Mouse (Mus musculus) hindbrain, embryonic 14.5 days (tissue): Measurements from ENCODE around the gene Opcml. TPM values are rescaled to one million over a fixed set of nuclear protein-coding genes. Genes with fewer than 3 reads are reported as not detected.

Experiments
- ATAC-seq: fragments of 200-750 bp; cut with Nextera tagmentation; 2 replicates; pipeline ENCODE4 v1.8.0; 2017; ENCODE audit warnings: moderate number of reproducible peaks, mild to moderate bottlenecking, moderate TSS enrichment, moderate library complexity; ENCODE audit not compliant: low FRiP score
- DNase-seq: peaks from one replicate; pipeline ENCODE4 v3.0.0-alpha.2; 2015; ENCODE audit warnings: low spot score
- H3K27ac ChIP-seq: fragments of 300-500 bp; sonication (generic); 2 replicates; pipeline ENCODE4 v1.5.1; 2014; ENCODE audit warnings: mild to moderate bottlenecking, moderate library complexity
- H3K27me3 ChIP-seq: fragments of 300-500 bp; sonication (generic); 2 replicates; pipeline ENCODE4 v1.6.1; 2014; ENCODE audit warnings: mild to moderate bottlenecking, low read length, mixed read lengths; ENCODE audit not compliant: control insufficient read depth, insufficient read depth
- H3K36me3 ChIP-seq: fragments of 300-500 bp; sonication (generic); replicated peaks from 2 replicates; pipeline ENCODE4 v1.6.1; 2014; ENCODE audit not compliant: control insufficient read depth, insufficient read depth
- H3K4me1 ChIP-seq: fragments of 300-500 bp; sonication (generic); replicated peaks from 2 replicates; pipeline ENCODE4 v1.6.1; 2014; ENCODE audit warnings: antibody characterized with exemption, low read length, mixed read lengths; ENCODE audit not compliant: control insufficient read depth, insufficient read depth
- H3K4me2 ChIP-seq: fragments of 300-500 bp; sonication (generic); replicated peaks from 2 replicates; pipeline ENCODE4 v1.6.1; 2014; ENCODE audit warnings: mild to moderate bottlenecking, moderate library complexity
- H3K4me3 ChIP-seq: fragments of 300-500 bp; sonication (generic); replicated peaks from 2 replicates; pipeline ENCODE4 v1.5.1; 2014; ENCODE audit warnings: mild to moderate bottlenecking, low read length
- H3K9ac ChIP-seq: fragments of 300-500 bp; sonication (generic); 2 replicates; pipeline ENCODE4 v1.6.1; 2014
- H3K9me3 ChIP-seq: fragments of 300-500 bp; sonication (generic); 2 replicates; pipeline ENCODE4 v1.6.1; 2016; ENCODE audit warnings: low read length; ENCODE audit not compliant: control insufficient read depth
- WGBS: fragments of 180-500 bp; shearing (Covaris S2); extraction: QIAGEN DNeasy Blood & Tissue Kit; methylation state at CpG from one replicate; pipeline ENCODE4 v1.1.7; 2014; 5-methylcytosine and 5-hydroxymethylcytosine counted together
- polyA plus RNA-seq: library from polyadenylated mRNA; unstranded; fragments of >200 nt; fragmentation: Nextera tagmentation; extraction: Ambion mirVana; gene quantifications from 2 replicates; pipeline ENCODE4 v1.2.1, GENCODE M21; 2014

Opcml gene
- polyA plus RNA-seq, 1 experiment from 2014 or later, result 42.9 TPM

DNA sequence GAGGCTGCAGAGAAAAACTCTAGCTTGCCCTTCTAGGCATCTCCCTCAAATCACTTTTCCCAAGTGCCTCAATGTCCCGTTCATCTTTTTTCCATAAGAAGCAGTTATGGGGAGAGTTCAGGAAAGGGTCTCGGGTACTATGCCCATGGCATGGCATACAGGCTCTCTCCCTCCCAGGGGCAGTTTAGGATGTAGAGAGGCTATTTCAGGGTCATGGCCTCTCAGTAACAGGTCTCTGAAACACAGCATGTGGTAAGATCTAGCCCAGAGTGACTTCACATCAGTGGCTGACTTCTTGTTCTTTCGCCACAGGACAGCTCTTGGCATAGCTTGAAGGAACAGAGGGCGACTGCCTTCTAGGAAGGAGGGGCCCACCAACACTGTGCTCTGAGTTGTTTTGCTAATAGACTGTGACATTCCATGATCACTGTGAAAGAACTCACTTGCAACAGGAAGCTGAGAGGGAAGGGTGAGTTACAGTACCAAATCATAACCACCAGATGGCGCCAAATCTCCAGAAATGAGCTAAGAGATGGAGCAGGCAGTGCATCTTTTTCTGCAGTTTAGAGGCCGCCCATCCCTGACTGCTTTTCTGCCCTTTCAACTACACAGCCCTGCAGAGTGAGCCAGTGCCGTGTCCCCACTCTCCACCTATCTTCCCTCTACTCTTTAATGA is 470.6 kb downstream of the Opcml start:
- 13% methylated on average over 7 of the region's 7 CpGs for WGBS
- Histone ChIP-seq H3K27me3 (no peaks in the 10 kb centered on the region; the same call in 1 of the 2 replicates), H3K4me3 (no peak overlapping the region), H3K9me3 (no peaks in the 10 kb centered on the region), H3K9ac (no peak overlapping the region), H3K4me1 (no peaks in the 10 kb centered on the region), H3K4me2 (no peak overlapping the region), H3K36me3 (no peaks in the 10 kb centered on the region), H3K27ac (0 out of 2 replicates have a peak overlapping the region, but pooled peaks have one; percentile 26)
- DNase-seq, result peak; percentile 94
- peak; percentile 82 for ATAC-seq

DNA sequence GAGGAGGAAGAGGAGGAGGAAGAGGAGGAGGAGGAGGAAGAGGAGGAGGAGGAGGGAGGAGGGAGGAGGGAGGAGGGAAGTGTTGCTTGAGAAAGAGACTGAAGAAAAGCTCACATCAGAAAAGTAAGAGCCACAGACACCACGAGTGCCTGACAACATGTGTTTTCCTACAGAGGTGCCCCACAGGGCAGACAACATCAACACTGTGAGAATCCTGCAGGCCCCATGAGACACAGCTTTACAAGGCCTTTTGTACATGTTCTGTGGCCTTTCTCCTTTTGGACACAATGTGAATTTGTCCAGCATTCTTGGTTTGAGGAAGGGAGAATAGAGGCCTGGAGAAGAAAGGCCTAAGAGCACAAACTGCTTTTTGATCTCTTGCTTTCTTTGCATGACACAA is 471.4 kb downstream of the Opcml start:
- DNase-seq, result no peak
- no peaks in the 10 kb centered on the region for H3K4me1 ChIP-seq
- H3K27me3 ChIP-seq, result no peaks in the 10 kb centered on the region; the same call in 1 of the 2 replicates
- WGBS, result 29% methylated on average over 1 of the region's 1 CpGs
- no peak overlapping the region for H3K4me2 ChIP-seq
- H3K36me3 ChIP-seq, result no peaks in the 10 kb centered on the region
- H3K9me3 ChIP-seq, result no peaks in the 10 kb centered on the region
- H3K9ac ChIP-seq, result no peak overlapping the region
- ATAC-seq, result no peak
- H3K4me3 ChIP-seq, result no peak overlapping the region
- no peak overlapping the region for H3K27ac ChIP-seq

DNA sequence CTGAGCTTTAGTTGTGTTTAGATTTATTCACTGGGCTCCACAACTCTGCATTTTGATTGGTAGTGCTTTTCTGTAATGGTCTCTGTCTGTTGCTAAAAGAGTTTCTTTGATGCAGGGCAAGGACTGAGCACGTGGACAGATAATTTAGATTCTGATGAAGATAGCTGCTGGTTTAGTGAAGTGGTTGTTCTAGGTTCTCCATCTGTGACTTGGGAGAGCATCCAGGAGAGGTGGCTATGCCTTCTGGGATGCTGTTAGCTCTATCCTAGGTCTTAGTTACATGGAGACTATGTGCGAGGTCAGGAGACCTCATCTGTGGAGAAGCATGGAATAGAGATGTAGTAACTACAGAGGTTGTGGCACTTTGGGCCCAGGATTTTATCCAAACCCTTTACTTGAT is 472.3 kb downstream of the Opcml start:
- no peak for ATAC-seq
- WGBS, result 82% methylated on average over 2 of the region's 2 CpGs

DNA sequence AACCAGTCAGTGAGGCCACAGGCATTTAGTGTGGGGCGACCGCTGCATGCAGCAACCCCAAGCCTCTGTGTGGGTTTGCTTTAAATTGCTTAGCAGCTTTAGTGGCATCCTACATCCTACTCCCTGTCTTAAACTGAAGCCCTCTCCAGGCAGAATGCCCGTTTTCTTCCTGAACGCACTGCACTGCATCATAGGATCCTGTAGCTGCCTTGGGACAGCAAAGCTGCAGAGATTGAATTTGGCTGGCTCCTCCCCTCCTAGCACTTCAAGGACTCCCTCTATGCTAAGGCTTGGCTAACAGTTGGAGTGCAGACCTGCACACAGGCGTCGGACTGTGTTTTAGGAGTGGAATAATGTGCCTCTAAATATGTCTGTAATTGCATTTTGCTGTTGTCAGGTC is 474.2 kb downstream of the Opcml start:
- ATAC-seq (no peak), DNase-seq (no peak)
- Histone ChIP-seq H3K27ac (no peak overlapping the region), H3K27me3 (no peaks in the 10 kb centered on the region), H3K9me3 (no peaks in the 10 kb centered on the region), H3K9ac (no peak overlapping the region), H3K4me2 (no peak overlapping the region), H3K4me3 (no peak overlapping the region), H3K4me1 (no peaks in the 10 kb centered on the region), H3K36me3 (no peaks in the 10 kb centered on the region)
- 66% methylated on average over 6 of the region's 6 CpGs for WGBS

More for the DNA sequence above, 472.3 kb downstream of the Opcml start:
- H3K4me2 ChIP-seq, result no peak overlapping the region
- H3K27ac ChIP-seq, result no peak overlapping the region
- H3K27me3 ChIP-seq, result no peaks in the 10 kb centered on the region; the same call in 1 of the 2 replicates
- no peaks in the 10 kb centered on the region for H3K9me3 ChIP-seq
- no peaks in the 10 kb centered on the region for H3K36me3 ChIP-seq
- H3K4me1 ChIP-seq, result no peaks in the 10 kb centered on the region
- DNase-seq, result no peak
- no peak overlapping the region for H3K9ac ChIP-seq
- H3K4me3 ChIP-seq, result no peak overlapping the region

DNA sequence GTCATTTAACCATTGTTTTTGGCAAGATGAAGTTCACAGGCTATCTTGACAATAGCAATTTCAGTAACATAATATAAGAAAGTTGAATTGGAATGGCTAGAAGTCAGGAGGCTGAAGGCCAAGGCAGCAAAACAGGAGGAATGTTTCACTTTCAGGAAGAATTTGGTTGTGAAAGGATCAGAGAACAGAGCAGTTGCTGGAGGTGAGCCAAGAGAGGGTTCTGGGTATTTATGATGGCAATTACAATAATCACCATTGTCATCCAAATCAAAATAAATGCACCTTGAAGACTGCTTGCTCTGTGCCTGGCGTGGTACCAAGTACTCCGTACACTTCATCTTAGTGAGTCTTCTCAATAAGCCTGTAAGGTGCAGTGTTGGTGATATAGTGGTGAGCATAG is 483.2 kb downstream of the Opcml start:
- 68% methylated on average over 2 of the region's 2 CpGs for WGBS

GRCm38 (mm10) chr9:28278555-28278954 is 488.0 kb downstream of the Opcml start:
- Histone ChIP-seq H3K36me3 (no peaks in the 10 kb centered on the region), H3K4me1 (peaks cover 10% of the 10 kb centered on the region), H3K27ac (no peak overlapping the region), H3K9me3 (no peaks in the 10 kb centered on the region), H3K4me3 (no peak overlapping the region), H3K27me3 (no peaks in the 10 kb centered on the region), H3K4me2 (no peak overlapping the region), H3K9ac (no peak overlapping the region)
- ATAC-seq, result no peak
- 90% methylated on average over 2 of the region's 2 CpGs for WGBS
- DNase-seq, result no peak

More for the DNA sequence above, 483.2 kb downstream of the Opcml start:
- no peak overlapping the region for H3K9ac ChIP-seq
- no peak overlapping the region for H3K4me2 ChIP-seq
- DNase-seq (no peak), ATAC-seq (no peak)
- H3K4me1 ChIP-seq, result no peaks in the 10 kb centered on the region
- no peaks in the 10 kb centered on the region for H3K36me3 ChIP-seq
- H3K9me3 ChIP-seq, result no peaks in the 10 kb centered on the region
- H3K27me3 ChIP-seq, result no peaks in the 10 kb centered on the region
- no peak overlapping the region for H3K27ac ChIP-seq
- no peak overlapping the region for H3K4me3 ChIP-seq

- H3K27me3 ChIP-seq, result no peaks in the 10 kb centered on the region
- DNase-seq (no peak), ATAC-seq (no peak)
- H3K4me1 ChIP-seq, result peaks cover 10% of the 10 kb centered on the region
- no peak overlapping the region for H3K4me3 ChIP-seq
- no peak overlapping the region for H3K9ac ChIP-seq
- H3K9me3 ChIP-seq, result no peaks in the 10 kb centered on the region
- WGBS, result 35% methylated on average over 3 of the region's 3 CpGs
- H3K4me2 ChIP-seq, result no peak overlapping the region
- no peaks in the 10 kb centered on the region for H3K36me3 ChIP-seq
- no peak overlapping the region for H3K27ac ChIP-seq
Observed at GRCm38 (mm10) chr9:28281025-28281424, 490.4 kb downstream of the Opcml start.

DNA sequence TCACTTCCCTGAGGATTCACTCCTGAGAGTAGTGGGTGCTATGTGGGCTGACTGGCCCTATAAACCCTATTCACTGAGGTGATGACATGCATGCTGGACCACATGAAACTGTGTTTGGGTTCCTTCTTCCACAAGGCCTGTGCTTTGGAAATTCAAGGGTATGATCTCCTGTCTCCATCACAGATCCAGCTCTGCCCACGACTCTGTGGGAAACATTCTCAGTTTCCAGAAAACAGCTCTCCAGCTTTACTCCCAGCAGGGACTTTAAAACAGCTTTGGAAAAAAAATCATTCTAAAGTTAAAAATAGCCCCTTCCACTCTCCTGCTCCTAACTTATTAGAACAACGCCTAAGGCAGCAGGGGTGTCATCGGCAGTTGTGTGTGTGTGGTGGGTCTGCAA is 491.0 kb downstream of the Opcml start:
- Histone ChIP-seq H3K4me2 (no peak overlapping the region), H3K9me3 (no peaks in the 10 kb centered on the region), H3K4me3 (no peak overlapping the region), H3K4me1 (peaks cover 10% of the 10 kb centered on the region), H3K27ac (no peak overlapping the region), H3K36me3 (no peaks in the 10 kb centered on the region), H3K27me3 (no peaks in the 10 kb centered on the region), H3K9ac (no peak overlapping the region)
- DNase-seq (no peak), ATAC-seq (no peak)
- WGBS, result 76% methylated on average over 3 of the region's 3 CpGs

DNA sequence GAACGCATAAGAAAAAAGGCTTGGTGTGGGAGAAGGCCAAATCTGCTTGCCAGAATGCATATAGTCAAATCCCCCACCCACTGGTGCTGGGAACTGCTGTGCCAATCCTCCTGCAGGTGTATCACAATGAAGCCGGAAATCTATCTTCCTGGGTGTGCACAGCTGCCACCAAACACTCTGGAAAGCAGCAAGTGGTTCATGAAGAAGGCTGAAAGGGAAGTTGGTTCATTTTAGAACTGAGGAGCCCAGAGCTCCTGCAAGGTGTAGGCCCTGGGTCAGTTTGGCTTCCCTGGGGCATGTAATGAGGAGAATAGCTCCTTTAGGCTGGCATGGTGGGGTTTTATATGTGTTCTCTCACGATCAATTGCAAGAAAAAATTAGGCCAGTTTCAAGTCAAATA is 494.4 kb downstream of the Opcml start:
- 86% methylated on average over 3 of the region's 3 CpGs for WGBS
- Histone ChIP-seq H3K9me3 (no peaks in the 10 kb centered on the region), H3K27ac (no peak overlapping the region), H3K4me2 (no peak overlapping the region), H3K36me3 (no peaks in the 10 kb centered on the region), H3K4me1 (peaks cover 10% of the 10 kb centered on the region), H3K9ac (no peak overlapping the region), H3K27me3 (no peaks in the 10 kb centered on the region), H3K4me3 (no peak overlapping the region)
- DNase-seq, result no peak
- no peak for ATAC-seq

GRCm38 (mm10) chr9:28286384-28286783 is 495.8 kb downstream of the Opcml start:
- ATAC-seq, result no peak
- H3K4me3 ChIP-seq, result no peak overlapping the region
- 84% methylated on average over 7 of the region's 7 CpGs for WGBS

More at GRCm38 (mm10) chr9:28286384-28286783, 495.8 kb downstream of the Opcml start:
- Histone ChIP-seq H3K9me3 (no peaks in the 10 kb centered on the region), H3K27ac (no peak overlapping the region), H3K36me3 (no peaks in the 10 kb centered on the region), H3K9ac (no peak overlapping the region), H3K27me3 (no peaks in the 10 kb centered on the region), H3K4me1 (0 out of 2 replicates have a peak, but pooled peaks cover under 1% of the 10 kb centered on the region), H3K4me2 (no peak overlapping the region)
- DNase-seq, result no peak
